Mouse (Mus musculus): ENCODE measurements around the gene Bbs9.

DNA sequence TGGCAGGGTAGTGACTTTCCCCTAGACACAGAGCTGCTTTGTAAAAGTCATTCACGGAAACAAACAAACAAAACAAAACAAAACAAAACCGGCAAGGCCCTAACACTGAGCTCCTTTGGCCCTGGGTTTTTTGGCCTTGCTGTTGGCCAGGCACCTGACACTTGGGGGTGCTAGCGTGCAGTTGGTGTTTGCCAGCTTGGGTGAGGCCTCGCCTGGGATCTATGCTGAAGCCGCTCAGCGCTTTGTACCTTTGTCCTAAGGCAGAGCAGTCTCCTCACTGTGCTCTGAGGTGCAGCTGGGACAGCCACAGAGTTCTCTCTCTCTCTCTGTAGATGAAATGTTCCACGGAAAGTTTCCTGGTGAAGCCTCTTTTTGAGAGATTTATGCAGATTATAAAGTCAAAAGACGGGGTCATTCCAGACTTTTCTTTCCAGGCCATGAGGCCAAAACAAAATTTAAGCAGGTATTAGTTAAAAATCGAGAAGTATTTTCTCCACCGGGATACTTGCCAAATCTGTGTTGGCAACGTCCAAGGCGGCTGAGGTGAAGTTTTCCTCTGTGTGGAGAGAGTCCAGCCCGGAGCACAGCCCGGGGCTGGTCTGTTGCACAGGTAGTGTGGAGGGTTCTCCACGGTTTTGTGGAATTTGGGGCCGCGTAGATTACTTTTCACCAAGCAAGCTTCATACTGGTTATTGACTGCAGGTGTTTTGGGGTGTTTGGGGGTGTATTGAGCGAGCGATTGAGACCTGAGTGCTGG, 233.6 kb downstream of the Bbs9 start:
- TF ChIP-seq GATA1 (IDR thresholded peaks at IDR 0.05; ENCODE audit: borderline replicate concordance, low read length) (no peak), FLI1 (IDR thresholded peaks at IDR 0.05; ENCODE audit: low read length) (no peak)
